Mouse (Mus musculus) mature B cell (primary cell): ENCODE results near the gene Tbrg1.

Source experiments
- in situ Hi-C: fragments of 300-500 bp; cut with MboI; formaldehyde crosslinking; loops from 2 replicates; pipeline ENCODE4 v1.14.3; 2019

Gene Tbrg1

DNA sequence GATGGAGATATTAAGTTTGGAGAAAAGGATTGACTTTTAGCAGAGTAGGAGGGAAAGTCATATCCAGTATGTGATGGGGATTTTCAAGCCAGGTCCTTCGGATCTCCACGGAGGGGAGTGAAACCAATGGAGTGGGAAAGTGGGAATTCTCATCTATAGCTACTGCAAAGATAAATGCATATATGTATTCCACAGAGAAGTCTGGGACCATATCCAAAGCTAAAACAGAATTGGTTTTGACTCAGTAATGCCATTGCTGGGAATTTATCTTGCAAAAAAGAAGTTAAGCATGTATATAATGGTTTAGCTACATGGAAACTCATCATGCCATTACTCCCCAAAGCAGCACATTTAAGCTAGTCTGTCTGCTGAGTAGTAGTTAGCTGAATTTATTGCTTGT, 24.8 kb downstream of the Tbrg1 start:
- in situ Hi-C loops = no loop called here

DNA sequence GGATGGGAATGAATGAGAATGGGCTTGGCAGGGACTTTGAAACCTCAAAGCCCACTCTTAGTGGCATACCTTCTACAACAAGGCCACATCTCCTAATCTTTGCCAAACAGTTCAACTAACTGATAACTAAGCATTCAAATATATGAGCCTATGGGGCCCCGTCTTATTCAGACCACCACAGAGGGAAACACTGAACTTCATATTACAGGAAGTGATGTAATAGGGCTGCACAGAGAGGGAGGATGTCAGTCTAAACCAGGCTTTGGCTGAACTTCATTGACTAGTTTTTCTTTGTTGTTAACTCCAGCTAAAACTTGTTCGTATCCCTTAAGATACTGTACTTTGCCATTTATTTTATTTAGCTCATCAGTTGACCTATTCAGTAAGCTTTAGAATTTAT, 27.2 kb downstream of the Tbrg1 start:
- in situ Hi-C loops = no loop called here

DNA sequence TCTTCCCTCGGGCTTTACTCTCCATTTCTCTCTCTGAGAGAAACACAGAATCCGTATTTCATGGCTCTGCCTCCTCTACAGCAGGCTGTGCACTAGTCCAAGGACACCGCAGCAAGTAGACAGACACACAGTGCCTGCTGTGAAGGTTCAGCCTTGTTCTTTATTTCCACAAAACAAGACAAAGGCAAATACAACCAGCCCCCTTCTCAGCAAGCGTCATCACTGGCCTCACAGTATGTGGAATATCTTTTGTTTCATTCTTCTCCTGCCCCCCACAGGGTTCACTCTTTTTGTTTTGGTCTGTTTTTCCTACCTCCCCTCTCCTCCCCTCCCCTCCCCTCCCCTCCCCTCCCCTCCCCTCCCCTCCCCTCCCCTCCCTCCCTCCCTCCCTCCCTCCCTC, 28.5 kb downstream of the Tbrg1 start:
- in situ Hi-C loops = no loop called here

DNA sequence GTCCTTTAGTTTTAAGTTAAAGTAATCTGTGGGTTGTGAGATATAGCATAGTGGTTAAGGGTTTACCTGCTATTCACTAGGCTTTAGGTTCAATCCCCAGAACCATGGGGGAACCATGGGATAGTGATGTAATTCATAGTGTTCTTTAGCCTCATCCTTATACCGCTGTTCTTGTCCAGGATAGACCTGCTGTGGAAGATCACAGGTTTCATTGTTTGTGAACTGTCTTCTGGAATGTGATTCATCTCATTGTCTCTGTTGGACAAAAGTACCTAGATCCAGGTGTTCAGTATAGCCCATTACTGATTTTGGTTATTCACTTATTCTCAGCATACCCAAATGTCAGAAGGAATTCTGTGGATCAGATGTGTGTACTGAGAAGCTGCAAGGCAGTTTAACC, 29.8 kb downstream of the Tbrg1 start:
- in situ Hi-C loops = no loop called here

DNA sequence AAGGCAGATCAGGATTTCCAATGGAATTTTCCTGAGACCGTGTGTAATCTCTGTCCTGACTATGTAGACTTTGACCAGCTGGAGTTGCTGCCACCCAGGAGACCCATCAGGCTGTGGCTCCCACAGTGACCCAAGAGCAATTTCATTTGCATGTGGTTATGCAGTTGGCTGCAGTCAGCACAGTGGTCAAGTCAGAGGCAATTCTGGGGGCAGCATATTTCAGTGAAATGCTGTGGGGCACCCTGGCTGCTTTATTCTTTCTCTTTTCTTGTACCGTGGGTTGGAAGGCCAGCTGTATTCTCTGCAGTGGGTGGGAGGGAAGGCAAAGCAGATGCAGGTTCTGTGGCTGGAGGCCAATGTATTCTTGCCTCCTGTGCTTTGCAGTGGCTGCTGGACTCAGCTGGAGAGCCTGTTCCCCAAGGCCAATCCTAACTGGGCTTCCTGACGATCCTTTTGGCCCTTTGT, 31.0 kb downstream of the Tbrg1 start:
- in situ Hi-C loops = no loop called here

DNA sequence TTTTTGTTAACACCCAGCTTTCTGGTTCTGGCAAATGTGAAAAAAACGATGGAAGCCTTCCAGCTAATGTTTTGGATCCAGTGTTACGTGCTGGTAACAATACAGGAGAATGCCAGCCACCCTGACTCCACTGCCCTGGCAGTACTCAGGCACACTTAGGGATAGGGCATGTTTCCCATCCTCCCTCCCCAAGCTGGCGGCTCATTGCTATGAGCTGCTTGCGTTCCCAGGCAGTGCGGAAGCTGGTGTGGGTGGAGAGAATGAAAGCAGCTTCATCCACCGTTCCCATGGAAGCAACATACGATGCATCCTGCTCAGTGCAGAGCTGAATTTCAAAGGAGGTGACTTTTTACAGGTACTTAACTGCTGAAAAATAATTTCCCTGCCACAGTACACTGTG, 31.5 kb downstream of the Tbrg1 start:
- in situ Hi-C loops = no loop called here

DNA sequence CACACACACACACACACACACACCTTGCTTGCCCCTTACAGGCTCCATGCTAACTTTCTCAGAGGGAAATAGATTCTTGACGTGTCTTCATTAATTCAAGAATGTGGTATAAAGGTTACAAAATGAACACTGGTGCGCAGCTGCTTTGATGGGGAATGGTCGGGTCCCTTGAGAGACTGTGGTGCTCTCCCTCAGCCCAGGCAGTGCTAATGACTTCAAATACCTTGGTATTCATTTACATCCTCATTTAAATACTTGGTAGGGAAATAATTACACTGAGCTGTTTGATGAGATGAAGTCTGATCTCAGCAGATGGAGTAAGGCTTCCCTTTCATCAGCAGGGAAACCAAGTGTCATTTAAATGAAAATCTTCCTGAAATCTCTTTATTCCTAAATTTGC, 32.0 kb downstream of the Tbrg1 start:
- in situ Hi-C loops = no loop called here

DNA sequence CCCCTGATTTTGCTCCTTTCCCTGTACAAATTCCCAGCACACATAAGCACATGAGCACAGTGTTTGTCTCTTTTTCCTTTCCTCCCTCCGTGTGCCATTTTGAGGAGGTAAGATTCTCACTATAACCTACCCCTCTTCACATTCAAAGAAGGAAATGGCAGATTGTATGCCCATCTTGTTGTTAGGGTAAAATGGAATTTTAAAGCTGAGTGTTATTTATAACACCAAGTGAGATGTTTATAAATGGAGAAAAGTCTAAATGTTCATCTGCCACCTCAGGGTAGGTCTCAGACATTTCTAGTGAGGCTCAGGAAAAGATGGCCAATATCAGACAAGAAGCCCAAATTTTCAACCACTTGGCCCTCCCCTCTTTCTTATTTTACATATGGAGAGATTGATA, 32.6 kb downstream of the Tbrg1 start:
- in situ Hi-C loops = no loop called here

DNA sequence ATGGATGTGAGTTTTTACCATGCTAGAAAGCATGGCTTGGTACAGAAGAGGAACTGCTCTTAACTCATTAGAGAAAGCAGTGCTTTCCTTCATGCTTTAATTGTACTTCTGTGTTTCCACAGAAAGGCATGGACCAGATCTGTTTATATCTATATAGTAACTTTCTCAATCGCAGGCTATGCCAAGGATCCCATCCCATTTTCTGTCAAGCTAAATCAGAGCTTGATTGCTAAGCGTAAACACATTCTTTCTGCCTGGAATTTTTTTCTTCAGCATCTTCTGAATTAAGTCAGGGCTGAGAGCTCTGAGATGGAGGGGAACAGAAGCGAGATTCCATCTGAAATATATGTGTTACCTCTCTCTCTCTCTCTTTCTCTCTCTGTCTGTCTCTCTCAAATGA, 33.1 kb downstream of the Tbrg1 start:
- in situ Hi-C loops = no loop called here

DNA sequence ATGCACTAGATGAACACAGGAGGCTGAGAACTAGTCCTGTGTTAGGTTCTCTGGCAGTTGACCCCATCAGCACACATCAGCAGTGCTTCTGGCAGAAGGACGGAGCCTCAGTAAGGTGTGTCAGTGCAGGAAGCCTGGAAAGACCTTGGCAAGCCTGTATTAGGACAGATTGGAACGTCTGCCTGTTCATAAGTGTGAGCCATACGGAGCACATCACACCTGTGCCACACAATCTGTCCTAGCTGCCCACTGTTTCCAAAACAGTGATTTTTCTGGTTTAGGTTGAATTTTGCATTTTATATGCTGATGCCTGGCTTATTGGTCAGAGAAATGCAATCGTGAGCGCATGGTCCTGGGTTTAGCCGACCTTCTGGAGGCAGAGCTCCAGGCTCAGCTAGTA, 35.8 kb downstream of the Tbrg1 start:
- in situ Hi-C loops = no loop called here

DNA sequence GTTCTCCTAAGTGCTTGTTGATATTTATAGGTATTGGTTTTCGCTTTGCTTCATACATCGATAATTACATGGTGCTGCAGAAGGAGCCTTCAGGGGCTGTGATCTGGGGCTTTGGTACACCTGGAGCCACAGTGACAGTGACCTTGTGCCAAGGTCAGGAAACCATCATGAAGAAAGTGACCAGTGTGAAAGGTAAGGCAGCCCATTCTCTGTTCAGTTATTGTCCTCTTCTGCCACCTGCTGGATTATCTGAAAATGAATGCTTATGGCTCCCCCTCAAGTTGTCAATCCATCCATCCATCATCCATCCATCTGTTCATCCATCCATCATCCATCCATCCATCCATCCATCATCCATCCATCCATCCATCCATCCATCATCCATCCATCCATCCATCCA, 40.3 kb downstream of the Tbrg1 start:
- in situ Hi-C loops = loop anchor here (5.0 kb wide), 1 partner anchor 154 kb away; no protein-coding TSS in a partner anchor

DNA sequence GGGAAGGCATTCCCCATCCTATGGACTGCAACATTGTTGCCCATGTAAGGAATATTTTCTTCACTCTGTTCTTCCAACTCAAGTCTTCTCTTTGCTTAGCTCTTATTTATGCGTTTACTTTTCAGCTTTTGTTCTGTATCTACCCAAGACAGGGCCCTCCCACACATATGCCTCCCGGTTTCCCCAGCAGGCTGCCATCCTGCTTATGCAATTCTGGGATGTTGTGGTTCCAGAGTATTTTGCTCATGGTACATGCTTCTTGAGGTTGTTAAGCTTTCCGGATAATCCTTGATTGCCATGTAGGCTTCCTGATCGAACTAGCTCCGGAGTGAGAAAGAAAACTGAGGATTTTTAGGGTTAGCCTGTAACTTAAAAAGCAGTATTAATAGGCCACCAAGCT, 41.9 kb downstream of the Tbrg1 start:
- in situ Hi-C loops = loop anchor here (5.0 kb wide), 1 partner anchor 153 kb away; no protein-coding TSS in a partner anchor

DNA sequence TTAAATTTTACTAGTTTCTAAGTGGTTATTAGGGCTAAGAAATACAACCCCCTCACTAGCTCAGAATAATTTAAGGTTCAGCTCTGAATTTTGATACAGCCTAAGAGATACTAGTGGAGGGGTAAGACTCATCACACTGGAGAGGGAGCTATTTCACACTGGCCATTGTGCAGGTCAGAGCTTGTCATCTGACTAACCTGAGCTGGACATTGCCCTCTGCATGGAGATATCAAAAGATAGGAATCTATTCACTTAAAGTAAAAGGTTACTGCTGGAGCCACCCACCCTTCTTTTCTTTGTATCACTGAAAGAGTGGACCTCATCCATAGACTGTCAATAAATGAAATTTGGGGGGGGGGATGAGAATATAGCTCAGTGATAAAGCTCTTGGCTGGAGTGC, 42.8 kb downstream of the Tbrg1 start:
- in situ Hi-C loops = no loop called here

DNA sequence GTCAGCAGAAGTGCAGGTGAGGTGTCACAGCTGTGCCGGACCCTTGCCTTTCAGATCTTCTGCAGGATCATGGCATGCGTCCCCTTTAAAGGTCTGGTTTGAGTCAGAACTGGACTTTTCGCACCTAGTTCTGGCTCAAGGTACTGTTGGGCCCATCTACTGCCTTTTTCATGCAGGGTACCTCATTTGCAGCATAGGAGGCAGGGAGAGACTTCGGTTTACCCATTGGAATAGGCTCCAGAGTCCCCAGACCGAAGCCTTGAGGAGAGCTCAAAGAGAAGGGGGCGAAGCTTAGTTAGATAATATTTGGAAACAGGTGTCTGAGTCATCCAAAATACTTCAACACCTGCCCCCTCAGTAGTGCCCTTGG, 43.2 kb downstream of the Tbrg1 start:
- in situ Hi-C loops = no loop called here

DNA sequence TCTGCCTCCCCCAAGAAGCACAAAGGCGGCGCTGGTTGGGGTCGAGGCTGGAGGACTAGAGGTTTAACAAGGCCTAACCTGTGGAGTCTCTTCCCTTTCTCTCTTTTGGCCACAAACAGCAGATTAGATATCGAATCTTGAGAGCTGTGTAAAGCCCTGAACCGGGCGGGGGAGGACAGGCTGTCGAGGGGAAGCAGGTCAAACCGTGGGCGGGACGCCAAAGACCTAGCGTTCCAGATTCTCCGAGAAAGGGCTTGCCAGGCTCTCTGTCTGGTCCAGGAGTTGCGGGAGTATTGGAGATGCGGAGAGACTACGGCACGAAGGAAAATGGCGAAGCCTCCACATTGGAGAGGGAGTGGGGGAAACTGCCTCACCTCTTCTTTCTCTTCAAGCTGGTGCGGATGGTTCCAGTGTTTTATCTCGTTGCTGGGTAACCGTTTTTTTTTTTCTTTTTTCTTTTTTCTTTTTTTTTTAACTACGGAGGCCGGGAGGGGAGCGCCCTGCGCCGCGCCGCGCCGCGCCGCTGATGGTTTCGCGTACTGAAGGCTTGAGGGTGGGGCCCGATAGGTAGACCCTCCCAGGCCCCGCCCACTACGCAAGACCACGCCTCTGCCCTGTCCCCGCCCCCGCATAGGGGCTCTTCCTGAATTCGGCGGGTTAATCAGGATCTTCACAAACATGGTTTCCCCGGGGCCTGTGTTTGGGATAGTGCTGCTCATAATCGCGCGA, 43.8 kb downstream of the Tbrg1 start, which contains the start of gene Spa17:
Gene Spa17, minus strand, starts transcription at position 541 of the 729 bp plus-strand sequence.
- in situ Hi-C loops = no loop called here

DNA sequence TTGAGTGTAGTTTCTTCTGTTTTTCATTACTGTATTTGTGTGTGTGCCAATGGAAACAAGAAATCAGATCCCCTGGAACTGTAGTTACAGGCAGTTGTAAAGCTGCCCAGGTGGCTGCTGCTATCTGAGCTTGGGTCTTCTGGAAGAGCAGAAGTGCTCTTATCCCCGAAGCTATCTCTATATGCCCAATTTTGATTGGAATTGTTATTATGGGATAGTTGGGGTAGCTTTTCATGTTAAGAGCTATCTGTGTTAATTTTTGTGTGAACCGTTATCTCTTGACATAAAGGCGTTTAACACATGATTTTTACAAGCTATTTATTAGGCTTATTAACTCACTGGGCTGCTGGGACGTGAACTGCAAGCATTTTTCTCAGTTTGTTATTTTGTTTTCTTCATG, 47.6 kb downstream of the Tbrg1 start:
- in situ Hi-C loops = no loop called here

DNA sequence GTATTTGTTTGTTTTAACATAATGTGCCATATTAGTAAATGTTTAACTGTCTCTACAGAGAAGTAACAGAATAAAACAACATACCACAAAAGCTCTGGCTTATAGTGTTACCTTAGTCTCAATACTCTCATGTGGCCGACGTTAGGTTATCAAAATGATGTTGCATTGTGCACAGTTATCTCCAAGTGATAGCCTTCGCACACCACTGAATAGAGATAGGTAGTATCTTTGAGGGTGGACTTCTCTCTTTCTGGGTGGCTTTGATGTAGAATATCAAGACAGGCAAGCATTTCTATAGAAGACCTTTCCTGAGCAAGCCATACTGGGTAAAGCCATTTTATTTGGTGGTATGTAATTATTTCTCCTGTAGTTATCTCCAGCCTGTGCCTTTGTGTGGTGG, 52.0 kb downstream of the Tbrg1 start:
- in situ Hi-C loops = no loop called here

DNA sequence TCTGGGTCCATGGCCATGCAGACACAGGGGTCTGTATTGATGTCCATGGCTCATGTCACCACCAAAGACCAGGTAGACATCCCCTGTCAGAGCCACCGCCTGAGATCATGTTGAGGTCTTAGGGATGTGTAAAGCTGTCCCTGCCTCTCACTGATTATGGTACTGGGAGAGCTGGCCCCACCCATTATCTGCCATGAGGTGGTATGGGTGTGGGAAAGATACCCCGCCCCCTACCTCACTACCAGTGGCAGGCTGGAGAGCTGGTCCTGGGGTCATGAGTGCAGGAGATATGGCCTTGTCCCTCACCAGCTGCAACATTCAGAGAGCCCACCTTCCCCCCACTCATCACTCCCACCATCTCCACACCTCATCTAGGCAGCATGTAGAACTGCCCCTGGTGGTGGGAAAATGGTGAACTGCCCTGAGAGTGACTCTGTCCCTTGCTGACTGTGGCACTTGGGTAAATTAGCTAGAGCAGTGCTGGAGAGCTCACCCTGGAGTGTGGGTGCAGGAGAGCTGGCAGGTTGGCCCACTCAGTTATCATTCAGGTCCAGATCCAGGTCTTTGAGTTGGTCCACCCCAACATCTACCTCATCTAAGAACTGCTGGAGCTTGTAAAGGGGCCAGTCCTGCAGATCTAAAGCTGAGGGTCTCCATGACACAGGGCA, 56.4 kb downstream of the Tbrg1 start:
- in situ Hi-C loops = no loop called here
